Mouse (Mus musculus) G1E (cell line): ENCODE results near the gene Echs1. TPM values are rescaled to one million over a fixed set of nuclear protein-coding genes. Genes with fewer than 3 reads are reported as not detected.

Source experiments
- ATAC-seq: 2 replicates; pipeline ENCODE4 v1.8.0; 2016; ENCODE audit warnings: mild to moderate bottlenecking; ENCODE audit not compliant: insufficient number of reproducible peaks, poor library complexity, low FRiP score, severe bottlenecking; ENCODE audit errors: extremely low read depth
- DNase-seq: peaks from one replicate; pipeline ENCODE4 v3.0.0; 2012; ENCODE audit warnings: low spot score
- H3K27me3 ChIP-seq: 2 replicates; pipeline ENCODE4 v1.6.1; 2012; ENCODE audit warnings: mild to moderate bottlenecking, low read length, inconsistent platforms; ENCODE audit not compliant: insufficient read depth
- H3K36me3 ChIP-seq: replicated peaks from 2 replicates; pipeline ENCODE3; 2012; ENCODE audit warnings: mild to moderate bottlenecking, inconsistent platforms
- H3K4me1 ChIP-seq: 2 replicates; pipeline ENCODE4 v1.6.1; 2012; ENCODE audit warnings: low read depth, low read length, inconsistent platforms, mixed read lengths; ENCODE audit not compliant: insufficient read depth
- H3K4me3 ChIP-seq: 2 replicates; pipeline ENCODE4 v1.5.1; 2012; ENCODE audit warnings: low read depth, mild to moderate bottlenecking, inconsistent platforms, low read length, moderate library complexity, mixed read lengths
- H3K9me3 ChIP-seq: replicated peaks from 2 replicates; pipeline ENCODE4 v1.6.1; 2012; ENCODE audit warnings: inconsistent platforms
- CTCF ChIP-seq: IDR thresholded peaks from 2 replicates; pipeline ENCODE4 v1.5.1; 2012; ENCODE audit warnings: low read depth, low read length, inconsistent platforms, mixed read lengths
- GATA1 ChIP-seq: IDR thresholded peaks from 2 replicates; pipeline ENCODE4 v1.6.1; 2012; ENCODE audit warnings: borderline replicate concordance, low read length, inconsistent platforms, mixed read lengths
- GATA2 ChIP-seq: IDR thresholded peaks from 2 replicates; pipeline ENCODE4 v1.6.1; 2012; ENCODE audit warnings: low read depth, low read length, inconsistent platforms, borderline replicate concordance
- POLR2AphosphoS5 ChIP-seq: IDR thresholded peaks from 2 replicates; pipeline ENCODE4 v1.6.1; 2012; ENCODE audit warnings: low read depth, low read length, inconsistent platforms; ENCODE audit not compliant: insufficient replicate concordance
- TAL1 ChIP-seq: conservative IDR thresholded peaks from 2 replicates; pipeline ENCODE4 v1.6.1; 2012; ENCODE audit warnings: low read depth, low read length, inconsistent platforms, mixed read lengths
- polyA plus RNA-seq: library from polyadenylated mRNA; stranded (reverse); fragments of >175 nt; gene quantifications from 2 replicates; pipeline ENCODE4 v1.2.3, GENCODE M21; 2012
- total RNA-seq, 2 experiments: library from RNA; stranded (forward) in 1 of 2; stranded (reverse) in 1 of 2; fragments of 200-1000 nt in 1 of 2; fragments of >200 nt in 1 of 2; fragmentation: Nextera tagmentation in 1 of 2; gene quantifications; 2 replicates each; pipeline ENCODE4 v1.2.3; 2014 to 2017

Echs1 gene
- total and polyA plus RNA-seq, 3 experiments = 5.8 to 81.5 (median 32.6) TPM

- DNase-seq (no peak), ATAC-seq (no peak)
- no peak overlapping the region for H3K4me3 ChIP-seq
- H3K4me1 ChIP-seq = peaks cover 41% of the 10 kb centered on the region
- TF ChIP-seq TAL1 = no peak
- no peak for TF ChIP-seq GATA1
- TF ChIP-seq CTCF = no peak
- no peak for TF ChIP-seq POLR2AphosphoS5
- no peak for TF ChIP-seq GATA2
- no peaks in the 10 kb centered on the region for H3K9me3 ChIP-seq
- H3K27me3 ChIP-seq = 0 out of 2 replicates have a peak, but pooled peaks cover 2% of the 10 kb centered on the region
- no peaks in the 10 kb centered on the region for H3K36me3 ChIP-seq
Observed at GRCm38 (mm10) chr7:140121338-140121910, 5.1 kb upstream of the Echs1 start.

- ATAC-seq (no peak), DNase-seq (no peak)
- H3K4me1 ChIP-seq = peaks cover 41% of the 10 kb centered on the region
- TF ChIP-seq TAL1 (no peak), GATA2 (no peak), POLR2AphosphoS5 (no peak), CTCF (no peak), GATA1 (no peak)
- no peaks in the 10 kb centered on the region for H3K36me3 ChIP-seq
- no peaks in the 10 kb centered on the region for H3K9me3 ChIP-seq
- 0 out of 2 replicates have a peak, but pooled peaks cover 2% of the 10 kb centered on the region for H3K27me3 ChIP-seq
- no peak overlapping the region for H3K4me3 ChIP-seq
Observed at GRCm38 (mm10) chr7:140120484-140120883, 4.2 kb upstream of the Echs1 start.

DNA sequence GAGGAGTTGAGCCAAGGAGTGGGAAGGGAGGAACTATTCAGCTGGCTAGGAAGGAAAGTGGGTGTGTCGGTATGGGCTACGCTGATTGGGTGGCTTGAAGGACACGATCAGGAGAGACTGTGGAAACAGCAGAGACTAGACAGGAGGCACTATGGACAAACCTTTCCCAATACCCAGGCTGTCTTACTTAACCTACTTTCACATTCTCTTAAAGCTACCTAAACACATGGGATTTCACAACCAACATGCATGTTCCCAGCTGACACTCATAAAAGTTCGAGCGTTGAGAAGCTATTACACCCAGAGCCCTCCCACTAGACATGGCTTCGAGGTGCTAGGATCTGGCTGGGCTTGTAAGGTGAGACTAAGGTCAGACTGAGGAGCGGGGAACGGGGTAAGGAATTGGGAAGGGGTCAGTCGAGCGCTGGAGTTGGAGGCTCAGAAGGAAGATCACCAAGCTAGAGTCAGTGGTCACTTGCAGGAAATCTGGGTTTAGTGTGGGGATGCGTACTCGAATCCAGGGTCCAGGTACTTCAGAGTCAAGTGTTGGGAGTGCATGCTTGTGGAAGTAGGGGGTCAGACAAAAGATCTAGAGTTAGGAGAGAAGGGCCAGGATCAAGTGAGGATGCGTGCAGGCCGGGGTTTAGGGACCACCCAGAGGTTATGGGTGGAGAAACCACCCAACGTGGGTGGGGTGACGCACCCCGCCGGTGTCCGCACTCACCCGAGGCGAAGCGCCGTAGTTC, 520 bp downstream of the Echs1 start, which contains the start of gene Paox:
TSS of gene Paox (plus strand) at position 217 of the 746 bp plus-strand sequence.
- Histone ChIP-seq H3K9me3 (no peaks in the 10 kb centered on the region), H3K4me3 (peak within 1 kb of the TSS; percentile 96), H3K36me3 (peaks cover 32% of the 10 kb centered on the region), H3K4me1 (peaks cover 20% of the 10 kb centered on the region), H3K27me3 (no peaks in the 10 kb centered on the region)
- no peak for TF ChIP-seq GATA2
- TF ChIP-seq TAL1 = no peak
- TF ChIP-seq POLR2AphosphoS5 = no peak
- no peak for TF ChIP-seq CTCF
- TF ChIP-seq GATA1 = no peak
- DNase-seq = peak; percentile 81
- ATAC-seq = peak; percentile 70

GRCm38 (mm10) chr7:140111943-140112342, 4.3 kb downstream of the Echs1 start:
- no peaks in the 10 kb centered on the region for H3K27me3 ChIP-seq
- DNase-seq = no peak
- no peaks in the 10 kb centered on the region for H3K9me3 ChIP-seq
- H3K4me1 ChIP-seq = peaks cover 16% of the 10 kb centered on the region
- TF ChIP-seq GATA2 = no peak
- TF ChIP-seq CTCF = no peak
- no peak for TF ChIP-seq TAL1
- TF ChIP-seq POLR2AphosphoS5 = no peak
- no peak for TF ChIP-seq GATA1
- ATAC-seq = no peak
- H3K4me3 ChIP-seq = no peak overlapping the region
- peaks cover 70% of the 10 kb centered on the region for H3K36me3 ChIP-seq

DNA sequence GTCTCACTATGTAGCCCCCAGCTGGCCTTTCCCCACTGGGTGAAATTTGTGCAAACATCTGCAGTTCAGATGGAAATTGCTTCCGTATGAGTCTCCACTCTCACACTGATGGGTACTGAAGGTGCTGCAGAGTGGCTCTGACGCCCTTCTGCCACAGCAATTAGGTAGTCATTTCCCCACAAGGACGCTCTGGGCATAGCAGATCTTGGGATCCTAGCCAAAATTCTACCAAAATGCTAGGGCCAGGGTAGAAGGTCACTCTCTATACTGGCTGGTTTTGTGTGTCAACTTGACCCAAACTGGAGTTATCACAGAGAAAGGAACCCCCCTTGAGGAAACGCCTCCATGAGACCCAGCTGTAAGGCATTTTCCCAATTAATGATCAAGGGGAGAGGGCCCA, 12.3 kb downstream of the Echs1 start:
- Histone ChIP-seq H3K36me3 (peaks cover 52% of the 10 kb centered on the region), H3K4me1 (peaks cover 17% of the 10 kb centered on the region), H3K27me3 (no peaks in the 10 kb centered on the region; the same call in 1 of the 2 replicates), H3K9me3 (no peaks in the 10 kb centered on the region), H3K4me3 (no peak overlapping the region)
- no peak for TF ChIP-seq POLR2AphosphoS5
- TF ChIP-seq CTCF = no peak
- TF ChIP-seq GATA1 = no peak
- no peak for TF ChIP-seq GATA2
- DNase-seq (no peak), ATAC-seq (no peak)

GRCm38 (mm10) chr7:140101993-140102860, 14.0 kb downstream of the Echs1 start, which contains the start of gene Fuom:
Gene Fuom, minus strand, starts transcription at chr7:140102441.
- Histone ChIP-seq H3K9me3 (no peaks in the 10 kb centered on the region), H3K36me3 (peaks cover 34% of the 10 kb centered on the region), H3K27me3 (peaks cover 2% of the 10 kb centered on the region; the same call in 1 of the 2 replicates), H3K4me1 (peaks cover 17% of the 10 kb centered on the region), H3K4me3 (peak within 1 kb of the TSS; percentile 68)
- TF ChIP-seq GATA1 = no peak
- no peak for TF ChIP-seq GATA2
- TF ChIP-seq CTCF = no peak
- ATAC-seq (peak; percentile 91), DNase-seq (peak; percentile 54)
